Mouse (Mus musculus) small intestine, adult 2 months (tissue): ENCODE results near the gene Crygb.

ENCODE experiments used
- CTCF ChIP-seq: fragments of 200-500 bp; IDR thresholded peaks from 2 replicates; pipeline ENCODE4 v1.5.1; 2012; ENCODE audit warnings: low read depth, mild to moderate bottlenecking, control low read depth, inconsistent platforms, low read length, moderate library complexity, mixed read lengths; ENCODE audit not compliant: insufficient replicate concordance, insufficient read length; ENCODE audit errors: extremely low read depth
- POLR2A ChIP-seq: fragments of 200-500 bp; IDR thresholded peaks from 2 replicates; pipeline ENCODE4 v1.6.1; 2012; ENCODE audit warnings: low read depth, mild to moderate bottlenecking, control low read depth, inconsistent platforms, low read length, moderate library complexity

DNA sequence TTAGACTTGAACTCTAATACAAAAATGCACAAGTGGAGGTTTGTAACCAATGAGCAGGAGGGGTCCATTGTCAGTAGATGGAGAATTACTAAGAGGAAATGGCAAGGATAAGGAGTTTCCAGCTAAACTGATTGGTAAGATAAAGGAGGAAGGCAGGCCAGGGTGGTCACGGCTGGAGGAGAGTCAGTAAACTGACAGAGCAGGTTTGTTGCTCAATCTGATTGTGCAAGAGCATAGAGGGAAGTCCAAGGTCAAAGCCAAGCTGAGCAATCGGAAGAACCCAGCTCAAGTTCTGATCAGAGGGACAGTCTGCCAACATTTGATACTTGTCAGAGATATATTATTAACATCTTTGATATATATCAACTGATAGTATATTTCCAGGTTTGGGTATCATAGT, 8.3 kb upstream of the Crygb start:
- TF ChIP-seq POLR2A (no peak), CTCF (no peak)
